Mouse (Mus musculus): ENCODE data around the gene Gng2. TPM values are rescaled to one million over a fixed set of nuclear protein-coding genes. Genes with fewer than 3 reads are reported as not detected.

Gng2 gene
- polyA plus RNA-seq, 1 experiment: 16.1 TPM

- DNase-seq: no peak
- no peak overlapping the region for H3K4me3 ChIP-seq (replicated peaks; ENCODE audit: extremely low read depth, low read depth, low read length)
- 87% methylated on average over 7 of the region's 7 CpGs for WGBS
- no peak for TF ChIP-seq POLR2A (IDR thresholded peaks at IDR 0.05; ENCODE audit: borderline replicate concordance, extremely low read depth, low read depth, low read length)
- no peak for TF ChIP-seq CTCF (IDR thresholded peaks at IDR 0.05; ENCODE audit: insufficient read depth, low read length)
- H3K4me1 ChIP-seq (ENCODE audit: control insufficient read depth, insufficient read depth, low read length): no peaks in the 10 kb centered on the region
Observed at GRCm38 (mm10) chr14:19946221-19946620, 31.2 kb downstream of the Gng2 start.

- 70% methylated on average over 3 of the region's 3 CpGs for WGBS
- DNase-seq: no peak
- H3K4me3 ChIP-seq (replicated peaks; ENCODE audit: extremely low read depth, low read depth, low read length): no peak overlapping the region
- H3K4me1 ChIP-seq (ENCODE audit: control insufficient read depth, insufficient read depth, low read length): no peaks in the 10 kb centered on the region
- no peak for TF ChIP-seq POLR2A (IDR thresholded peaks at IDR 0.05; ENCODE audit: borderline replicate concordance, extremely low read depth, low read depth, low read length)
- TF ChIP-seq CTCF (IDR thresholded peaks at IDR 0.05; ENCODE audit: insufficient read depth, low read length): no peak
Observed at GRCm38 (mm10) chr14:19942732-19943131, 34.7 kb downstream of the Gng2 start.

DNA sequence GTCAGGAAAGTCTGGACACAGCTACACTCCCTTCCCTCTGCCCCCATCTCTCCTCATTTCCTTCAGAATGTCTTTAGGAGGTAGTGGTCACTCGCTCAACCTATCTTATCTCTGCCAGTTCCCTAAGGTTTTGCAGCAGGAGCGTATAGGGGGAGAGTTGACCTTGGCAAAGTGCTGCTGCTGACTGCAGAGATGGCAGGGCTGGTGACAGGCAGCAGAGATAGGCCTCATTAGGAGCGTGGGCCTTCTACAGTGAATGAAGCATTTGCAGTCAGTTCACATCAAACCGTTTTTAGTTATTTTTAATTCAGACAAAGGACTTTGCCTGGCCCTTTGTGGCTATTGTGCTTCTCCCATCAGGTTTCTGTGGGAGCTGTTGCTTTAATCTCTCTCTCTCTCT lies 35.1 kb downstream of the Gng2 start:
- no peak overlapping the region for H3K4me3 ChIP-seq (replicated peaks; ENCODE audit: extremely low read depth, low read depth, low read length)
- WGBS: 66% methylated on average over 4 of the region's 4 CpGs
- no peak for DNase-seq
- no peaks in the 10 kb centered on the region for H3K4me1 ChIP-seq (ENCODE audit: control insufficient read depth, insufficient read depth, low read length)
- TF ChIP-seq CTCF (IDR thresholded peaks at IDR 0.05; ENCODE audit: insufficient read depth, low read length) (no peak), POLR2A (IDR thresholded peaks at IDR 0.05; ENCODE audit: borderline replicate concordance, extremely low read depth, low read depth, low read length) (no peak)

DNA sequence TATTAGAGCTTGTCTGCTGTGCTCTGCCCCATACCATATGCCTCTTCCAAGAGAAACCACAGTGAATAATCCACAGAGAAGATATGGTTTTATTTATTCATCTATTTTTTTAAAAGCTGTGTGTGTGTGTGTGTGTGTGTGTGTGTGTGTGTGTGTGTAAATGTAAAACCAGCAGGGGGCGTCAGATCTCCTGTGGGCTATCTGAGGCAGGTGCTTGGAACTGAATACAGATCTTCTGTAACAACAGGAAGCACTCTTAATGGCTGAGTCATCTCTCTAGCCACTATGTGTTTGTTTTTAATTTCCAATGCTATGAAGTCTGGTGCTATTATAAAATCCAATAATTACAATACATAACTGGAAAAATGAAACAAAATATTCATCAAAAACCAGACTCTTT lies 37.4 kb downstream of the Gng2 start:
- no peak for TF ChIP-seq CTCF (IDR thresholded peaks at IDR 0.05; ENCODE audit: insufficient read depth, low read length)
- no peak for TF ChIP-seq POLR2A (IDR thresholded peaks at IDR 0.05; ENCODE audit: borderline replicate concordance, extremely low read depth, low read depth, low read length)
- no peaks in the 10 kb centered on the region for H3K4me1 ChIP-seq (ENCODE audit: control insufficient read depth, insufficient read depth, low read length)
- no peak overlapping the region for H3K4me3 ChIP-seq (replicated peaks; ENCODE audit: extremely low read depth, low read depth, low read length)
- WGBS: 95% methylated on average over 1 of the region's 1 CpGs
- no peak for DNase-seq

DNA sequence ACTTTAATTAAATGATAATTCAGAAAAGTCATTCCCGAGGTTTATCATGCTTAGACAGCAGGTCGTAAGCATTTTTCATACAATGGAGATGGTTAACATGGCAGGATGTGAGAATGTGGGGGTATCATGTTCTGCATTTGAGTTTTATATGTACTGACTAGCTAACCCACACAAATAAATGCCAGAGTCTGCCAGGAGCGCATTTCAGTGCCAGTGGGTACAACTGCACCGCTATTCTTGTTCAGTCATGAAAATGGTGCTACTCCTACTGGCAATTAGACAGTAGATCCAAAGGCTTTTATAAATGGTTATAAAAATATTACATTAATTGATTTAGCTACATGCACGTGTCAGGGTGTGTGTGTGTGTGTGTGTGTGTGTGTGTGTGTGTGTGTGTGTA lies 38.9 kb downstream of the Gng2 start:
- no peak for TF ChIP-seq CTCF (IDR thresholded peaks at IDR 0.05; ENCODE audit: insufficient read depth, low read length)
- TF ChIP-seq POLR2A (IDR thresholded peaks at IDR 0.05; ENCODE audit: borderline replicate concordance, extremely low read depth, low read depth, low read length): no peak
- DNase-seq: no peak
- Histone ChIP-seq H3K4me1 (ENCODE audit: control insufficient read depth, insufficient read depth, low read length) (no peaks in the 10 kb centered on the region), H3K4me3 (replicated peaks; ENCODE audit: extremely low read depth, low read depth, low read length) (no peak overlapping the region)
- WGBS: 92% methylated on average over 5 of the region's 5 CpGs

DNA sequence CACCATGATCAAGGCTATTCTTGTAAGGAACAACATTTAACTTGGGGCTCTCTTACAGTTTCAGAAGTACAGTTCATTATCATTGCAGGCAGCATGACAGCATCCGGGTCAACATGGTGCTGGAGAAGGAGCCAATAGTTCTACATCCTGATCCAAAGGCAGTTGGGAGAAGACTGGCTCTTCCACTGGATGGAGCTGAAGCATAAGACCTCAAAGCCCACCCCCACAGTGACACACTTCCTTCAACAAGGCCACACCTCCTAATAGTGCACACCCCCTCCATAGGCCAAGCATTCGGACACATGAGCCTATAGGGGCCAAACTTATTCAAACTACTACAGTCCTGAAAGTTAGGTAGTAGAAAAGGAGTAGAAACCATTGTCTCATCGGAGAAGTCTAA lies 42.3 kb downstream of the Gng2 start:
- WGBS: 90% methylated on average over 3 of the region's 3 CpGs
- Histone ChIP-seq H3K4me3 (replicated peaks; ENCODE audit: extremely low read depth, low read depth, low read length) (no peak overlapping the region), H3K4me1 (ENCODE audit: control insufficient read depth, insufficient read depth, low read length) (no peaks in the 10 kb centered on the region)
- TF ChIP-seq CTCF (IDR thresholded peaks at IDR 0.05; ENCODE audit: insufficient read depth, low read length) (no peak), POLR2A (IDR thresholded peaks at IDR 0.05; ENCODE audit: borderline replicate concordance, extremely low read depth, low read depth, low read length) (no peak)
- no peak for DNase-seq

DNA sequence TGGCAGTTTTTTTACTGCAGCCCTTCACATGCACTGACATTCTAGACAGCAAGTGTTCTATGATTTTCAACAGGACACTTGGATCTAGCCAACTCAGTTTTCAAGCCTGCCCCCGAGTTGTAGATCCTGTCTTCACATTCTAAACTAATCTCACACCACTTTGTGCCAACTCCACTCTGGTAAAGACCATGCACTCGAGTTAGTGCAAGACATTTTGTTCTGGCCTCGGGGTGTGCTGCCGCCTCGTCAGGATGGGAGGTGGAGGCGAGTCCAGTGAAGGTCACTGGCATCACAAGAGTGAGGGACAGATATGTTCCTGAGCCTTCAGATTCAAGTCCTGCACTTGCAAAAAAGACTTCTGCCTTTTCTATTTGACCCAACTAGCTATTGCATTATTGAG lies 44.1 kb downstream of the Gng2 start:
- TF ChIP-seq CTCF (IDR thresholded peaks at IDR 0.05; ENCODE audit: insufficient read depth, low read length) (no peak), POLR2A (IDR thresholded peaks at IDR 0.05; ENCODE audit: borderline replicate concordance, extremely low read depth, low read depth, low read length) (no peak)
- Histone ChIP-seq H3K4me1 (ENCODE audit: control insufficient read depth, insufficient read depth, low read length) (no peaks in the 10 kb centered on the region), H3K4me3 (replicated peaks; ENCODE audit: extremely low read depth, low read depth, low read length) (no peak overlapping the region)
- no peak for DNase-seq
- WGBS: 82% methylated on average over 6 of the region's 6 CpGs

DNA sequence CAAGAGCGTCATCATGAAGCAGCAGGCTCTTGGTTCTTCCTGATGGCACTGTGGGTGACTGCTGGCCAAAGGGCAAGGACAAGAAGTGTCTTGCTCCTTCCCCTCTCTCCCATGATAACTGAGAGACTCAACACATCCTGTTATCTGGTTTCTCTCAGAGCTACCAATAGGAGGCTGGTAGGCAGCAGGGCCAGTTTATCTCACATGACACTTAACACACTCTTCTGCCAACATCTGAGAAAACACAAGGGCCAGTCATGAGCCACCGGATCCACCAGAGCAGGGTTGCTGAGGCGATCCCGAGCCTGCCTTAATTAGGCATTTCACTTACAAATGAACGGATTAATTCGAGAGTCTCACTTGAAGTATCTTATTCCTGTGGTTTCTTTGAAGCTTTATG lies 49.5 kb downstream of the Gng2 start:
- no peak overlapping the region for H3K4me3 ChIP-seq (replicated peaks; ENCODE audit: extremely low read depth, low read depth, low read length)
- H3K4me1 ChIP-seq (ENCODE audit: control insufficient read depth, insufficient read depth, low read length): no peaks in the 10 kb centered on the region; the same call in 1 of the 2 replicates
- TF ChIP-seq CTCF (IDR thresholded peaks at IDR 0.05; ENCODE audit: insufficient read depth, low read length): no peak
- no peak for TF ChIP-seq POLR2A (IDR thresholded peaks at IDR 0.05; ENCODE audit: borderline replicate concordance, extremely low read depth, low read depth, low read length)
- no peak for DNase-seq
- 59% methylated on average over 6 of the region's 6 CpGs for WGBS

DNA sequence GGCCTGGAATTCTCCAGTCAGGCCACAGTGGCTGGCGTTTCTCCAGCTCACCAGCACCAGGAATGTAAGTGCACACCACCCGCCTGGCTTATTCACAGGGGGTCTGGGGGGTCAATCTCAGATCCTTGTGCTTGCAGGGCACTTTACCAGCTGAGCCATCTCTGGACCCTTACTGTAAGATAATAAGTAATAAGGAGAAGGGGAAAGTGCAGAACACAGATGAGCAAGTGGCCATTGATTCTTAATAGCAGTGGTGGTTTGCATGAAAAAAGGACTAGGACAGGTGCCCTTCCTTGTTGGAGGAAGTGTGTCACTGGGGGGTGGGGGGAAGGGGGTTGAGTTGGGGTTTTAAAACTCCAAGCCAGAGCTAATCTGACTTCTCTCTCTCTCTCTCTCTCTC lies 50.3 kb downstream of the Gng2 start:
- H3K4me1 ChIP-seq (ENCODE audit: control insufficient read depth, insufficient read depth, low read length): no peaks in the 10 kb centered on the region; the same call in 1 of the 2 replicates
- no peak for DNase-seq
- WGBS: 73% methylated on average over 2 of the region's 2 CpGs
- TF ChIP-seq POLR2A (IDR thresholded peaks at IDR 0.05; ENCODE audit: borderline replicate concordance, extremely low read depth, low read depth, low read length) (no peak), CTCF (IDR thresholded peaks at IDR 0.05; ENCODE audit: insufficient read depth, low read length) (no peak)
- no peak overlapping the region for H3K4me3 ChIP-seq (replicated peaks; ENCODE audit: extremely low read depth, low read depth, low read length)

- H3K4me1 ChIP-seq (ENCODE audit: control insufficient read depth, insufficient read depth, low read length): no peaks in the 10 kb centered on the region; the same call in 1 of the 2 replicates
- TF ChIP-seq CTCF (IDR thresholded peaks at IDR 0.05; ENCODE audit: insufficient read depth, low read length) (no peak), POLR2A (IDR thresholded peaks at IDR 0.05; ENCODE audit: borderline replicate concordance, extremely low read depth, low read depth, low read length) (no peak)
- no peak overlapping the region for H3K4me3 ChIP-seq (replicated peaks; ENCODE audit: extremely low read depth, low read depth, low read length)
- 70% methylated on average over 8 of the region's 8 CpGs for WGBS
- no peak for DNase-seq
Observed at GRCm38 (mm10) chr14:19926312-19926711, 51.1 kb downstream of the Gng2 start.
